28 mouse cellular contexts compared by ENCODE assay signal in genomic region chr9:44998138-44998537, GRCm38 (mm10). TPM values are rescaled to one million over a fixed set of nuclear protein-coding genes. Genes with fewer than 3 reads are reported as not detected.
DNase-seq lines count a peak whose midpoint lies in the region; ATAC-seq lines count a peak whose summit lies in the region.
"Had no signal": no experiment of that assay in that cellular context is flagged by ENCODE, and none has a peak within 500 bp of the region (broad histone marks: within the 10 kb centered on the region; RNA-seq: fewer than 3 reads in every experiment).

No protein-coding gene starts in this region.

- H3K4me1 ChIP-seq in forebrain, embryonic 15.5 days = no peaks in the 10 kb centered on the region
- H3K4me1 ChIP-seq: forebrain, embryonic 13.5 days; heart, embryonic 15.5 days; neural tube, embryonic 12.5 days had no signal

- H3K27me3 ChIP-seq in forebrain, embryonic 15.5 days = no peaks in the 10 kb centered on the region
- H3K27me3 ChIP-seq: forebrain, embryonic 13.5 days; neural tube, embryonic 12.5 days had no signal

- H3K9me3 ChIP-seq in forebrain, embryonic 15.5 days = no peaks in the 10 kb centered on the region
- H3K9me3 ChIP-seq: forebrain, embryonic 13.5 days; G1E; heart, embryonic 15.5 days; neural tube, embryonic 12.5 days had no signal

- H3K4me3 ChIP-seq in forebrain, embryonic 15.5 days = no peak overlapping the region
- H3K4me3 ChIP-seq: forebrain, embryonic 13.5 days; heart, embryonic 15.5 days; neural tube, embryonic 12.5 days had no signal

- no peak overlapping the region for H3K4me2 ChIP-seq in forebrain, embryonic 15.5 days (replicated peaks)
- H3K4me2 ChIP-seq: forebrain, embryonic 13.5 days; heart, embryonic 15.5 days; neural tube, embryonic 12.5 days had no signal

- 80% methylated on average over 11 of the region's 11 CpGs for WGBS in forebrain, embryonic 15.5 days

- peak; percentile 59 for DNase-seq in CD4-positive helper T cell, adult 2 months (ENCODE audit: low read depth, low spot score)
- DNase-seq in T-cell, adult 2 months (ENCODE audit: low spot score) = peak; percentile 77
- peak; percentile 65 for DNase-seq in naive thymus-derived CD4-positive, alpha-beta T cell, adult 2 months (ENCODE audit: low read depth)
- peak; percentile 60 for DNase-seq in thymus, postnatal 25 days
- DNase-seq in adrenal gland, postnatal 36 days = no peak
- no peak for DNase-seq in urinary bladder, postnatal 36 days (ENCODE audit: low spot score in 2 of 2)
- DNase-seq: cerebellum, adult 8-10 months; gastrocnemius, postnatal 10 days; kidney, adult 11 months; liver; lung, postnatal 14 days; spleen, adult 18-20 months had no signal

- no peak overlapping the region for H3K9ac ChIP-seq in forebrain, embryonic 15.5 days (replicated peaks)
- H3K9ac ChIP-seq: forebrain, embryonic 13.5 days; heart, embryonic 15.5 days; neural tube, embryonic 12.5 days had no signal

- no peak overlapping the region for H3K27ac ChIP-seq in forebrain, embryonic 15.5 days (replicated peaks)
- H3K27ac ChIP-seq: forebrain, embryonic 13.5 days; heart, embryonic 15.5 days; neural tube, embryonic 12.5 days had no signal

- no peaks in the 10 kb centered on the region for H3K36me3 ChIP-seq in forebrain, embryonic 15.5 days
- H3K36me3 ChIP-seq: G1E; heart, embryonic 15.5 days; neural tube, embryonic 12.5 days had no signal

- no peak for ATAC-seq in forebrain, embryonic 15.5 days (replicated peaks)
- ATAC-seq: forebrain, embryonic 13.5 days; hindbrain, embryonic 16.5 days had no signal

RNA-seq across cellular contexts. Expression of gene Cd3e, which starts 11.3 kb away (rescaled TPM):
- under 1 TPM in 1 of 2 experiments, not detected in 1; 0.60 TPM for total RNA-seq in adrenal gland, postnatal 36 days (2021)
- polyA plus RNA-seq in forebrain, embryonic 15.5 days (2015; fragmentation: Nextera tagmentation; extraction: Ambion mirVana) = not detected in 2 replicates
- total RNA-seq: gastrocnemius, postnatal 10 days; layer of hippocampus, adult 18-20 months; layer of hippocampus, postnatal 25 days; left cerebral cortex, postnatal 25 days; midbrain, postnatal 0 days had no signal
- polyA plus RNA-seq: C2C12; embryonic facial prominence, embryonic 11.5 days; forebrain, embryonic 13.5 days; G1E; kidney, embryonic 16.5 days; liver, embryonic 16.5 days; neural tube, embryonic 12.5 days had no signal

RNA-seq across cellular contexts. Expression of gene Cd3d, which starts 16.6 kb away (rescaled TPM):
- 1 to 10 TPM in 1 of 2 experiments, not detected in 1; 1.5 TPM for total RNA-seq in adrenal gland, postnatal 36 days (2021)
- polyA plus RNA-seq in forebrain, embryonic 15.5 days (2015; fragmentation: Nextera tagmentation; extraction: Ambion mirVana) = not detected in 2 replicates
- total RNA-seq: G1E; heart, adult 8-10 months; hematopoietic stem cell, adult 5-6 weeks; layer of hippocampus, adult 18-20 months; layer of hippocampus, postnatal 25 days; left cerebral cortex, postnatal 25 days; midbrain, postnatal 0 days had no signal
- polyA plus RNA-seq: C2C12; embryonic facial prominence, embryonic 11.5 days; forebrain, embryonic 13.5 days; G1E; hindbrain, embryonic 16.5 days; kidney, embryonic 16.5 days; midbrain, postnatal 0 days; neural tube, embryonic 12.5 days had no signal

RNA-seq across cellular contexts. Expression of gene Cd3g, which starts 17.9 kb away (rescaled TPM):
- total RNA-seq in adrenal gland, postnatal 36 days (2021) = under 1 TPM in 1 of 2 experiments, not detected in 1; 0.30 TPM
- polyA plus RNA-seq in forebrain, embryonic 15.5 days (2015; fragmentation: Nextera tagmentation; extraction: Ambion mirVana) = not detected in 2 replicates
- total RNA-seq: gastrocnemius, postnatal 10 days; layer of hippocampus, adult 18-20 months; layer of hippocampus, postnatal 25 days; left cerebral cortex, postnatal 25 days; midbrain, postnatal 0 days had no signal
- polyA plus RNA-seq: C2C12; embryonic facial prominence, embryonic 11.5 days; forebrain, embryonic 13.5 days; hindbrain, embryonic 16.5 days; kidney, embryonic 16.5 days; midbrain, postnatal 0 days had no signal

RNA-seq across cellular contexts. Expression of gene Ube4a, which starts 32.7 kb away (rescaled TPM):
- total RNA-seq in adrenal gland, postnatal 36 days (2021) = 100 to 1,000 TPM in 1 of 2 experiments, 10 to 100 TPM in 1; 97.9 to 105 TPM
- 37.0 and 39.0 TPM in 2 replicates for polyA plus RNA-seq in forebrain, embryonic 15.5 days (2015; fragmentation: Nextera tagmentation; extraction: Ambion mirVana)

RNA-seq across cellular contexts. Expression of gene Mpzl2, which starts 41.5 kb away (rescaled TPM):
- total RNA-seq in adrenal gland, postnatal 36 days (2021) = 10 to 100 TPM in 1 of 2 experiments, 1 to 10 TPM in 1; 8.3 to 10.4 TPM
- 0.34 and 0.63 TPM in 2 replicates for polyA plus RNA-seq in forebrain, embryonic 15.5 days (2015; fragmentation: Nextera tagmentation; extraction: Ambion mirVana)
- polyA plus RNA-seq: C2C12; forebrain, embryonic 13.5 days; G1E had no signal

Comparison
In these comparisons a context has a peak if more than half of its experiments do, and no peak if none do; other contexts are left out.
1. DNase-seq: peak in CD4-positive helper T cell, adult 2 months (single experiment), T-cell, adult 2 months (single experiment), naive thymus-derived CD4-positive, alpha-beta T cell, adult 2 months (single experiment) and thymus, postnatal 25 days (single experiment); none in adrenal gland, postnatal 36 days (0 of 2) and urinary bladder, postnatal 36 days (0 of 2).